Mouse (Mus musculus): Measurements from ENCODE around the gene Gm20388.
"Not testable (repeated sequence)": the region's sequence is repeated elsewhere in the genome, so short reads cannot be mapped to it uniquely, and the experiment has no call there.

Gene Gm20388

DNA sequence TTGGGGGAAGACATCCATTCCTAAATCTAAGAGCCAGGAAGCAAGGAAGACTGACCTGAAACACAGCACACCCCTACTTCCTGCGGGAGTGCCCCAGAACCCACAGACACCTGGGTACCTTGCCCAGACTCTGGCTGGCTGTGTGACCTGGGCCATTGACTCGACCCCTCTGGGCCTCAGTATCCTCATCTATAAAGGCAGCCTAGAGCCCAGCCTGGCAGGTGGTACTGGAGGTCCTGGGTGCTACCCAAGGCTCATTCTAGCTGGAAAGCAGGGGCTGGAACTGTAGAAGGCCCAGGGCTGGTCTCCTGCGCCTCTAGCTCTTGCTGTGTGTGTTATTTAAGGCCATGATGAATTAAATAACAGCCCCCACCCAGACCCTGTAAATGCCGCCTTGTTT, 1743.5 kb downstream of the Gm20388 start:
- DNase-seq (ENCODE audit: low spot score), result no peak

DNA sequence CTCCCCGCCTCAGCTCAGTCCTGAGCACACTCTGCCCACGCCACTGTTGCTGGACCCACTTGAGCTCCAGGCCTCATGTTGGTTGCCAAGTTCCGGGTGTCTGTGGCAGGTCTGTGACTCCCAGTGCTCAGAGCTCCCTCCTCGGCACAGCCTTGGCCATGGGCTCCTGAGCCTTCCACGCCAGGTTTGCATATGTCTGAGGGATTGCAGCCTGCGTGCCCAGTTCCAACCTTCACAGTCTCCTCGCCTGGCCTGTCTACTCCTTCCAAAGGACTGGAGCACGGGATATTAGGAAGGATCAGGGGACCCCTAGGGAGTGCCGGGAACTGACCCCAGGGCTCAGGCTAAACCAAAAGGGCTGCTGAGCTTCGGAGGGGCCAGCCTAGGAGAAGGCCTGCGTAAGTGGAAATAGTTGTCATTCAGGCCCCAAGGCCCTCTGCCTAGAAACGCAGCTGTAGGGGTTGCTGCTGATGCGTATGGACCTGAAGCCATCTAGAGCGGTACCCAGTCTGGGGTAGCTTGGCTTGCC, 1744.4 kb downstream of the Gm20388 start:
- no peak for DNase-seq (ENCODE audit: low spot score)

DNA sequence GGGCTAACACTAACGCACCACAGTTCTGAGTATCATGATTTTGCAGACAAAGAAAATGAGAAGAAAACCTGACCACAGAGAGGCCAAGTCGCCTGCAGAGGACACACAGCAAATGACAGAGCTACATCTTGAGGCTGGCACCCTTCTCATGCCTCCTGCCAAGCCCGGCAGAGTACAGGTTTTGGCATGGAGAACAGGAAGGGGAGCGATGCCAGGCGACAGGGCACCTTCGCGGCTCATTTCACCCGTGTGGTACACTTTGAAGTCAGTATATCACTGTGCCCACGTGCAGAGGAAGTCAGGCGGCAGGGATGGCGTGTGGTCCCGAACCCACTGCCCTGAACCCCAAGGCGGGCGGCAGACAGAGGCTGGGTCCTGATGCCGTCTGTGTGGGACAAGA, 1750.0 kb downstream of the Gm20388 start:
- no peak for DNase-seq (ENCODE audit: low spot score)

DNA sequence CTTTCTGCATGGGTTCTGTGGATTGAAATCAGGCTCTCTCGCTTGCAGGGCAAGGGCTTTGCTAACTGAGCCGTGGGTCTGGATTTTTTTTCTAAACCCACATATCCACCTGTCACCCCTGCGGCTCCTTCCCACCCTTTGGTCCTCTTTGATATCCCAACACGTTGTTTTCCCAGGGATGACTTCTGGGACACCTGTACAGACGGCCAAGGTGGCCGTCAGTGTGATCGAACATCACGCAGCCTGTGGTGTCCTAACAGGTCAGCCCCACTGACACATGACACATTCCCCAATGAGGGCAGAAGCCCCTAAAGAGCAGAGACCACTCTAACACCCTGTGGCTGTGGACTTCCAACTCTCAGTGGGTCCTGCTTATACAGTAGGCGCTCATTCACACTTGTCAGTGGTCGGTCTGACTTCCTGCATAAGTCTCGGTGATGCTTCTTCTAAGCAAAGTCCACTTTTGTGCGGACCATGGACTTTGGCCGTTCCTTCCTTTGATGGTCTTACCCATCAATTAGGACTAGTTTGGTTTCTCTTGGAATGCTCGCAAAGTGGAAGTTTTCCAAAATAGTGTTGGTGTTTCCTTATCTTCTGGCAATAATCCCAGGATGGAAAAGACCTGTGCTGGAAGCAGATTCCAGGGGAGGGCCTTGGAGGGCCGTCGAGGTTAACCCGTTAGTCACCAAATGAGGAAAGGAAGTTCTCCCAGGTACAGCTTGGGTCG, 1751.2 kb downstream of the Gm20388 start:
- no peak for DNase-seq (ENCODE audit: low spot score)

DNA sequence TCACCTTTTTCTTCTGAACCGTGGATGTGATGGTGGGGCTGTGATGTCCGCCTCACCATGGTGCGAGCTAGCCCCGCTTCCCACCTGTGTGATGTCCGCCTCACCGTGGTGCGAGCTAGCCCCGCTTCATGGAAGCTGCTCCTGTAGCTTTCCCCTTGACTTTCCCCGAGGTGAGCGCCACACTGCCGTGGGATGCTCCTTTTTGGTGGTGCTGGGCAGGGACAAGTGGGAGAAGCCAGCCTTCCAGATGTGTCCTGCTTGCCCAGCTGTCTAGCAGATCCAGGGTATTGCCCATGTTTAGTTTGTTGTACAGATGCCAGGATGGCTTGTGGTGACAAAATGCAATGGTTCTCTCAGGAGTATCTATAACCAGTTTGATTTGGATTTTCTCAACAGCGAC, 1752.5 kb downstream of the Gm20388 start:
- no peak for DNase-seq (ENCODE audit: low spot score)

DNA sequence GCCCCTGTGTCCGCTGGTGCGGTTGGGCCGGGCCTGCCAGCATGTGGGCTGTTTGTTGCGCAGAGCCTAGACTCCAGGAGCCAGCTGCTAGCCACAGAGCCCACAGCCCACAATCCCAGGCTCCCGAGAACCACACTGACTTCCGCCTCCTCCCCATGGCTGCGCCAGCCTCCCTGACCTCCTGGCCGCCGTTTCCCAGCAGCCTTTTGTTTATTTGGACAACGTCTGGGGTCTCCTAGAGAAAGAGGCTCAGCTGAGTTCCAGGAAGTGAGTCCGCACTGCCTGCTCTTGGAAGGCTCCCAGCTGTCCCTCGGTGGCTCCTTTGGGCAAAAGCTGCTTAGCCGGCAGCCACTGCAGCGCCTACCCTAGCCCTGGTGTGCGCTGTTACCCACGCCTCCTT, 1754.7 kb downstream of the Gm20388 start:
- DNase-seq (ENCODE audit: low spot score), result peak; percentile 40

DNA sequence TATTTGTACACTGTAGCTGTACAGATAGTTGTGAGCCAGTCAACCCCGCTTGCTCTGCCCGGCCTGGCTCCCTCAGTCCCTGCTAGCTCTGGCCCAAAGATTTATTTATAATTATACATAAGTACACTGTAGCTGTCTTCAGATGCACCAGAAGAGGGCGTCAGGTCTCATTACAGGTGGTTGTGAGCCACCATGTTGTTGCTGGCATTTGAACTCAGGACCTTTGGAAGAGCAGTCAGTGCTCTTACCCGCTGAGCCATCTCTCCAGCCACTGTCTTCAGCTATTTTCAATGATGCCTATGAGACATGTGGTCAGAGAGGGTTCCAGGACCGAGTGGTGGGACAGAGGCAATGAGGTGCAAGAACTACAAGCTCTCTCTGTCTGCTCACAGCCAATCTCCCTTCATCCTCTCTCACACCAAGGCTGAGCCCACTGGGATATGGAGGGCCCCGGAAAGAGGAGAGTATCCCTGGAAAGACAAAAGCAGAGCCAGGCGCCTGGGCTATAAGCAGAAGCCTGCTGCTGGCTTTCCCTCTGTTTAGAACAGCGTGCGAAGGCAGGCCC, 1757.4 kb downstream of the Gm20388 start:
- DNase-seq (ENCODE audit: low spot score), result not testable (repeated sequence)

DNA sequence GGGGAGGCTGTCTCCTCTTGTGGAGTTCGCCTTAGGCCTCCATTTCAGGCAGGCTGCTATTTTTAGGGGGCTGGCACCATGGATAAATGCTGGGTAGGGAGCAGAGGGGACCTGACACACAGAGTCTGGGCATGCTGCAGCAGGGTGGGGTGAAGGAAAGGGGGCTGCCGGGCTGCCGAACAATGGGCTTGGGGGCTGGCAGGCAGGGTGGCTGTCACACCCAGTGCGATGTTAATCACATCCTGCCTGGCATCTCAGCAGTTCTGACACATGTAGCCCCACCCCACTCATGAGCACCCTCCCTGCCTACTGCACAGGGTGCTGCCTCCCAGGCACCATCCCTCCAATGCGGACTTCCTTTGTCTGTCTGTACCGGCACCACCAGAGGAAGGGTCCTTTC, 1757.9 kb downstream of the Gm20388 start:
- DNase-seq (ENCODE audit: low spot score), result no peak

DNA sequence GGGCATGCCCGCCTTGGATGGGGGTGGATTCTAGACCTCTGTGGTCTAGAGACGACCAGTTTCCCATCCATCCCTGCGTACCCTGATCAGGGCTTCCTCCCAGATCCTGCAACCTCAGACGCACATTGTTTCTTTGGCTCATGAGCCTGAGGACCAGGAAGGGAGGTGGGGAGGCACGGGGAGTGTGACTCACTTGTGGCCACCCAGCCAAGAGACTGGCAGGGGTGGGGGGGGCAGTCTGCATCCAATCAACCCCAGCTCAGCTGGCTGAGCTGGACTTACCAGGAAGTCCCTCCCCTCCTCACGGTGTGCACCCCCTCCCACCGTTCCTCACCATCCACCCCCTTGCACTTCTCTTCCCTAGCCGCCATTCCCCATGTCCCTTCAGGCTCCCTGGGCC, 1758.6 kb downstream of the Gm20388 start:
- DNase-seq (ENCODE audit: low spot score), result no peak

DNA sequence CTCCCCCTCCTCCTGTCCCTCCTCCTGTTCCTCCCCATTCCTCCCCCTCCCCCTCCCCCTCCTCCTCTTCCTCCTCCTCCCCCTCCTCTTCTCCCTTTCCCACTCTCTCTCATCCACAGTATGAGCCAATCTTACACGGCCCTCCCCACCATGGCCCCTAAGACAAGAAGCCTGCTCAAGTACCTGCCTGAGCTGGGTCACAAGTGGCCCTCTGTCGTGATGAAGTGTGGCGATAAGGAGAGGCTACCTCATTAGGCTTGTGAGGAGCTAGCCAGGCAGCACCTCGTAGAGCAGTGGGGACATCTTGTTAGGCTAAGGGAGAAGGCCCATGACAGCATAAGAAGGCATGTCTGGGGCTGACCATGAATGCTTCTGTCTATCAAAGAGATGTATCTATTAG, 1762.5 kb downstream of the Gm20388 start:
- DNase-seq (ENCODE audit: low spot score), result no peak

DNA sequence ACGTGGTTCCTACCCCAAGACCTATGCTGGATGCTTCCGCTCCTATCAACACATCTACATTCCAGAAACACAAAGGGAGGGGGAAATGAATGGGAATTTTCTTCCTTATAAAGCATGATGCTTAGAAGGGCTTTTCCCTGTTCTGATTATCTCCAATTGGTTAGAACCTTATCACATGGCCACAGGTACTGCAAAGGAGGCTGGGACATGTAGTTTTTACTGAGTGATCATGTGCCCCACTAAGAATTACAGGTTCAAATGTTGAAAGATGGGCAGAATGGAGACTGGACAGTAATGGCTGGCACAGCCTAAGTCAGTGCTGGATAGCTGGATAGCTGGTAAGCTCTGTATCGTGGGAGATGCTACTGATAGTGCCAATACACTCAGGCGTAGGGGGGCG, 1763.3 kb downstream of the Gm20388 start:
- DNase-seq (ENCODE audit: low spot score), result no peak

DNA sequence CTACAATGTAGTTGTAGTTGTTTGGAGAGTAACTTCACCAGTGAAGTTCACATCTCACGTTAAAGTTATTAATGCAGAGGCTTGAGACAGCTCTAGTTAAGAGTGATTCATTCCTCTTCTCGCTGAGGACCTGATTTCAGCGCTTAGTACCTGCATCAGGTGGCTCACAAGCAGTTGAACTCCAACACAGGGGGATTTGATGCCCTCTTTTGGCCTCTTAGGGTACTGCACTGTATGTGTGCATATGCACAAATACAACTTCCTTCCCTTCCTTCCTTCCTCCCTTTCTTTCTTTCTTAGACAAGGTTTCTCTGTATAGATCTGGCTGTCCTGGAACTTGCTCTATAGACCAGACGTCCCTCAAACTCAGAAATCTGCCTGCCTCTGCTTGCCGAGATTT, 1763.9 kb downstream of the Gm20388 start:
- DNase-seq (ENCODE audit: low spot score), result no peak

DNA sequence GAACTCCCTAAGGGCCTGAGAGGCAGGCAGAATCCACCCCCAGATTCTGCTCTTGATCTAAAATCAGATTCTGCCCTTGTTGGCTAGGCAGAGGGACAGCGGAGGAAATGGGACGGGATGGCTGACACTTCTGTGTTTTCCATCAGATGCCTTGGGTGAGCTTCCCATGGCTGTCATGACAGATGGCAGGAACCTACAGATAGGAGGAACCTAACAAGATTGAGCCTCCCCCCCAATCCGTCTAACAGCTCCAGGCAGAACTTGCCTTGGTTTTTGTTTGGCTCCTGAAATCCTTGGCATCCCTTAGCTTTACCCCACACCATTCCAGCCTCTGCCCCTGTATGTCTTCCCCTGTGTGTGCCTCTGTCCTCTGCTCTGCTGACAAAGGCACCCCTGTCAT, 1764.5 kb downstream of the Gm20388 start:
- no peak for DNase-seq (ENCODE audit: low spot score)

DNA sequence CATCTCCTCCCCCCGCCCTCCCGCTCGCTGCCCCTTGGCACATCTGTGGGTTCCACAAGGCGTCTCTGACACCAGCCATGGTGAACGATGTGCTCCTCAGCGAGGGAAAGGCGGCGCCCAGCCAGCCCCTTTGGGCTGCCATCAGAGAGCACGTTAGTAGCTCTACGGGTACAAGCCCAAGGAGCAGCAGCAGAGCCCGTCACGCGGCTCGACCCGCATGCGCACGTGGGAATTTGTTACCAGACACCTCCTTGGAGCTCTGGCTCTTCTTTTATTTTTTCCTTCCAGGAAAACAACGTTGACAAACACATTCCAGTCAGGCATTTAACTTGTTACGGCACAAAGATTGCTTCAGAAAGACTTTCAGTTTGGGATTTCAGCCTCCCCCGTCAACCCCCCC, 1765.1 kb downstream of the Gm20388 start:
- peak; percentile 49 for DNase-seq (ENCODE audit: low spot score)

DNA sequence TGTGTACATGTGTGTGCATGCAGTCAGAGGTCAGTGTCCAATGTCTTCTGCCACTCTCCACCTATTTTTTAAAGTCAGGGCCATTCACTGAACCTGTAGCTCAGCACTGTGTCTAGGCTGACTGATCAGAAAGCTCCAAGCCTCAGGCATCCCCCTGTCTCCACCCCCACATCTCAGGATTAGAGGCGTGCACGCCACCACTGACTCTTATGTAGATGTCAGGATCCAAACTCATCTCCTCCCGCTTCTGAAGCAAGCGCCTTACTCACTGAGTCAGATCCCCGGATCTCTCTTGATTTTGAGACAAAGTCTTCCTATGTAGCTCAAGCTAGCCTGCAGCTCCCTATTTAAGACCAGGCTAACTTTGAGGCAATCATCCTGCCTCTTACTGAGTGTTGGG, 1768.1 kb downstream of the Gm20388 start:
- DNase-seq (ENCODE audit: low spot score), result no peak

DNA sequence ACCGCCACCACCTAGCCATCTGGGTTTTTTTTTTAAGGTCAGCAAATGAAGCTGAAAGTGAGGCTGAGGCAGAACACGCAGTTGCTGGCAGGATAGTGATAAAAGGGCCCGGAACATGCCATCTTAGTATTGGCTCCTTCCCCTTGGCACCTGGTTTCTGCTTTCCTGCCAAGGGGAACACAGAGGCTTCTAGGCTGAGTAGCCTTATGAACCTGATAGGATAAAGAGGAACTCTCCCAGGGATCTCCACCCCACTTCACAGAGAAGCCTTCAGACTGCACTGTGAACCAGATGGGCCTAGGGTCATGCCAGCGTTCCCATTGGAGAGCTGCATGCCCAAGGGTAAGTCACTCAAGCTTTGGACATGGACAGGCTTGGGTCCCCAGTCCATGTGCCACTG, 1770.3 kb downstream of the Gm20388 start:
- no peak for DNase-seq (ENCODE audit: low spot score)

DNA sequence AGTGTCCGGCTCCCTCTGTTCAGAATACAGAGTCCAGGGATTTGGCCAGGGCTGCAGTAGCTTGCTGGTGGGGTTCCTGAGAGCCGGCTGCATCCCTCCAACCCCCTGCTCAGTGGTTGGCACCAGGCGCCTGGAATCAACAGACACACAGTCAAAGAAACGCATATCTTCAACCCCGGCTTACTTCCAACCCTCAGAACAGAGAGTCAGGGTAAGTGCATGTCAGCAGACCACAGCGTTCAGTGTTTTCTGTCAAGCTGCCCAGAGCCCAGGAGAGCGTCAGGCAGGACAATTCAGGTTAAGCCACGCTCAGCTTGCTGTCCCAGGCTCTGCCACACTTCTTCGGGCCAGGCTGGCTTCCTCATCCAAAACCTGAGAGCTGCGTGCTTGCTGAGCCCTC, 1770.8 kb downstream of the Gm20388 start:
- DNase-seq (ENCODE audit: low spot score), result no peak

DNA sequence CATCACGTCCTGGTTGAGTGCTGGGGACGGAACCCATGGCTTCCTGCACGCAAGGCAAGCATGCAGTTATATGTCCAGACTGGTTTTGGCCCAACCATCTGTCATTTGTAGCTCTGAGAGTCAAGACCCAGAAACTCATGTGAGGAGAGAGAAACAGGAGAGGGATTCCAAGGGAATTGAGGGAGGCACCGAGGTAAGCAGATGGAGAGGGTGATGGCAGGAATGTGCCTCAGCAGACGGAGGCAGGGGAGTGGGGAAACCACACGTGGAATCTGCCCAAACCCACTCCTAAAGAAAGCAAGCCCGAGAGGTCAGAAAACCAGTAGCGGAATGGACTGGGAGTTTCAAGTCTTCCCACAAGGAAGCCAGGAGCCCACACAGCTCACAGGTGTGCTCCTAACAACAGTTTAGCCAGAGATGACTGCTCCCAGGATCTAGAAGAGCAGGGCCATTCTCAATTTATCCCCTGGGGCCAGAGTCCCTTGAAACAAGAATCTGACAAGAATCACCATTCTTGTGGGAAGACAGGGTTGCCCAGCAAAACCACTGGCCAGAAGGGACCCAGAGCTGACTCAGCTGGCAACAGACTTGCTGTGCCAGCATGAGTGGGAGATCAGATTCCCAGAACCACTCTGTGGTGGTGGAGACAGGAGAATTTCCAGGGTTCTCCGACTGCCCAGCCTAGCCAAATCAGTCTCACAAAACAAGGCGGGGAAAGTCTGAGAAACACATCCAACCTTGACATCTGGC, 1772.6 kb downstream of the Gm20388 start:
- no peak for DNase-seq (ENCODE audit: low spot score)

DNA sequence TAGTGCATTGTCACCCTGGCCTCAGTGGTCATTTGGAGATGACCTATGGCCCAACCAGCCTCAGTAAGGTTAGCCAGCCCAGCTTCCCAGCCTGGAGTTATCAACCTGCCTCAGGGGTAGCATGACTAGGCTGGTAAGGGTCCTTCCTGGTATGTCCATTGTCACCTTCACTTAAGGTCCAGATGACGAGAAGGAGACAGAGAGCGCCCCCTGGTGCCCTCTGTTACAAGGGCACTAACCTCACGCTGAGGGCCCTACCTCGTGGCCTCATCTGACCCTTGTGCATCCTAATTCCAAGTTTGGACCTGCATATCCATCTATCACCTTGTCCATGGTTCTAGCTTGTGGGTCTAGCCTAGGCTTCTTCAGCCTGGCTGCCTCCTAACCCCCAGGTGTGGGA, 1774.8 kb downstream of the Gm20388 start:
- peak; percentile 64 for DNase-seq (ENCODE audit: low spot score)

DNA sequence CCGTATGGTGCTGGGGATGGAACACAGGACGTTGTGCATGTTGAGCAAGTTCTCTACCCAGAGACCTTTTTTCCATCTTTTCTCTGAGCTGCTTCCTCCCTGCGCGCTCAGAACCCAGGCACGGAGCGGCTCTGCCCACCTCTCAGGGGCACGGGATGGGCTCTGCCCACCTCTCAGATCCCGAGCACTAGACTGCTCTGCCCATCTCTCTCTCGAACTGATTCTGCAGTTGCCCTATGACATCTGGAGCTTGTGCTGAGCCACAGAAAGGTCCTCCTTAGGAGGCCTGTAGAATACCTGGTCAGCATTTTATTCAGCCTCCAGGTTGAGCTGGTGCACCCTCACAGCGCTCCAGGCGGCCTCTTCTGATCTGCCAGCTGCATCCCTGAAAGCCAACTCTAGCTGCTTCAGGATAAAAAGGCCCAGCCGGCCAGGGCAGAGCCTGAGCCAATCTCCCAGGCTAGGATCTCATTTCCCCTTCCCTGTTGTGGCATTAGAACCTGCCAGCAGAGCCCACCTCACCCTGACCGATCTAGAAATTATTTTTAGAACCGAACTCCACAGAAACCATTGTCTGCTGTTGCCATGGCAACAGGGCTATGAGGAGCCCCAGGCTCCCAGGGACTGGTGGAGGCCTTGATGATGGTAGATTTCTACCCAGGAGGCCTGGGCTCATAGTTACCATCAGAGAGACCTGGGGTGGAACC, 1777.0 kb downstream of the Gm20388 start:
- no peak for DNase-seq (ENCODE audit: low spot score)

DNA sequence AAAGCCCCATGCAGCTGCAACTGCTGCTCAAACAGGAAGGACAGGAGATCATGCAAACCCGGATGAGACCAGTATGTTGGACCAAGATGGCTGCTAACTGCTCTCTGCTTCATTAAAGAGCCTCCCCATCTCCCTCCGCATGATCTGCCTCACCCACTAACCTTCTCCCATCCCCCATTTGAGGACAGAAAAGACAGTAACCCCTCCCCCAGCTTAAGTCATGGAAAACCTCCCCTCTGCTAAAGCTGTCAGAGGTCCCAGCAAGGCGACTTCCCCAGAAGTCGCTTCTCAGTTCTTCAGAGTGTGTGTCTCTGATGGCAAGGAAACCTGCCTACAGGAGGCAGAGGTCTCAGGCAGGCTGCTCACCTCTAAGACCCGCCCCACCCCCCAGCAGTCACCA, 1777.9 kb downstream of the Gm20388 start:
- DNase-seq (ENCODE audit: low spot score), result no peak

DNA sequence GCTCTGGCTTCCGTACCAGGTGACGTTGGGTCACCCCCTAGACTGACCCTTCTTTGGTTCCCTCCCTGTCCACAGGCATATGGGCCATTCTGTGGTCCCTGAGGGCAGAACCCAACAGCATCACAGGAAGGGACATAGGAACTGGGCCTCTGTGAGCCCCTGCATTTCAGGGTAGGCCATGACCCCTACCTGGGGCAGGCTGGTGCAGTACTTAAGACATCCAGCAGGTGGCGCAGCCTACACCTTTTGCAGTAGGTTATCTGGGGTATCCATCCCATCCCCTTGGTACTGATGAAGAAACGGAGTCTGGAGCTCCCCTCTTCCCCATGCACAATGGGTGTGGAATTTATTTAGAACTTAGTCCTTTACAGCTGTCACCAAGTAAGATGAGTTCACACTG, 1783.8 kb downstream of the Gm20388 start:
- DNase-seq (ENCODE audit: low spot score), result peak; percentile 43

Data from urinary bladder, postnatal 25 days (tissue).